Mouse (Mus musculus): ENCODE data around the gene Mb21d2. TPM values are rescaled to one million over a fixed set of nuclear protein-coding genes. Genes with fewer than 3 reads are reported as not detected.

The Mb21d2 gene
- total RNA-seq, 1 experiment from 2014 or later: not detected

DNA sequence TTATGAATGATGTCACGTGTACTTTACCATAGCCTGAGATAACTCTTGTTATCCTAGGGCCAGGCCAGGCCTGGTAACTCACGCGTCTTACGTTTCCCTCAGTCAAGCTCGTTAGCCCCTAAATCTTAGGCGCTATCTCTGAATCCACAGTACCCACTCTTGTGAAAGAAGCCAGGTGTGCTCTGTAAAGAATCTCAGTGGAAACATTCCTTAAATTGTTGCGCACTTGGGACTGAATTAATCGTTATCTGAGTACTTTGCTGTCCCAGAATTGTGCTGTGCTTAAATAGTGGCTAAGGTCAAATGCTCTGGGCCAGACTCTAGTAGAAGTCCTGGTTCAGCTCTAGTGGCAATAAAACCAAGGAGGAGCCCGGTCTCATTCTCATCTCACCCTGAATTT is 60.6 kb downstream of the Mb21d2 start:
- no peak for ATAC-seq (replicated peaks; ENCODE audit: low read depth, poor library complexity, severe bottlenecking)

DNA sequence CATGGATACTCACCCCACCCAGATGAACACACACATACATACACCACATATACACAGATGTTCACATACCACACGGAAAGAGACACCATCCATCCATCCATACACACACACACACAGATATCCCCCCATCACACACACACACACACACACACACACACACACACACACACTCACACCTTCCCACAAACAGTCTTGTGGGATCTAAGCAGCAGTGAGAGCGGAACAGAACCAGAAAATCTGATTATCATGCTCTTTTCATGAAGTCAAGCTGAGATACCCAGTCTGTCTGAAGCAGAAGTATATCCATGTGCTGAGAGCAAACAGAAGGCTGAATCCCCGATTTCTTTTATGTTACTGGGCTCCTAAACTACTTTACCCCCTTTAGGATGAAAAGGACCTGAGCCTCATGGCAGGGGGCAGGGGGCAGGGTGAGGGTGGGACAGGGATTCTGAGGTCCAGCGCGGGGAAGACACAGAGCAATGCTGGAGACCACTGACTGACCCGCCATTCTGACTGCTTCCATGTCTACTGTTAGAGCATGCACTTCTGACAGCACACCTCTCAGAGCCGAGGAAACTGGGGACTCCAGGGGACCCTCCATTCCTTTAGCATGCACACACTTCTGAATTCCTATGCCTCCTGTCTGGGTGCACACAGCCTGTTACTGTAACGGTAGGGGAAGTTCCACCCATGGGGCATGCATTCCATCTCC is 62.7 kb downstream of the Mb21d2 start:
- no peak for ATAC-seq (replicated peaks; ENCODE audit: low read depth, poor library complexity, severe bottlenecking)

DNA sequence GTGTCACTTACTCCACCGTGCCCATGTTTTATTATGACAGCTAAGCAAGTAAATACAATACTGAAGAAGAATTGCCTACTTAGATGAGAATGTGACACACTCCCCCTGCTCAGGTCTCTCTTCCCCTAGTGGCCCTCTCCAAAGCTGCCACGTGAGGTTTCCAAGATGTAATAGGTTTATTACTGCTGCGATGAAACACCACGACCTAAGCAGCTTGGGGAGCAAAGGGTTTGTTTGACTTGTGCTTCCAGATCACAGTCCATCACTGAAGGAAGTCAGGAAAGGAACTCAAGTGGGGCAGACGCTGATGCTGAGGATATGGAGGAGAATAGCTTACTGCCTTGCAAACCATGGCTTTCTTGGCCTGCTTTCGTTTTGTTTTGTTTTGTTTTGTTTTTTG is 65.9 kb downstream of the Mb21d2 start:
- no peak for ATAC-seq (replicated peaks; ENCODE audit: low read depth, poor library complexity, severe bottlenecking)

DNA sequence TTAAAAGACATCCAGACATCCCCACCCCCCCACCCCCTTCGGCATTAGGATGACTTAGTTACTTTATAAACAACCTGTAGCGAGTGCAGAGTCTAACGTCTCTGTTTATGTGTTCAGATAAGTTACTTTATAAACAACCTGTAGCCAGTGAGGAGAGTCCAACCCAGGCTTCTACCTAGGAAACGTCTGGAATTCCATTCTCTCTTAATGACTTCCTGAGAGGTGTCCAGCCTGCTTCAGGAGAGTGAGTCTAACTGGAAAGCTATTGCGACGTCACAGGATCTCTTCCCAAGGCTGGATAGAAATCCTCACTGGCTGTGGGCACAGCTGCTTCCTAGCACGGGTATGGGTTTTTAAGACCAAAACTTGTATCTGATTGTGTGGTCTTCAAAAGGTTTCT is 67.4 kb downstream of the Mb21d2 start:
- ATAC-seq (replicated peaks; ENCODE audit: low read depth, poor library complexity, severe bottlenecking): no peak

DNA sequence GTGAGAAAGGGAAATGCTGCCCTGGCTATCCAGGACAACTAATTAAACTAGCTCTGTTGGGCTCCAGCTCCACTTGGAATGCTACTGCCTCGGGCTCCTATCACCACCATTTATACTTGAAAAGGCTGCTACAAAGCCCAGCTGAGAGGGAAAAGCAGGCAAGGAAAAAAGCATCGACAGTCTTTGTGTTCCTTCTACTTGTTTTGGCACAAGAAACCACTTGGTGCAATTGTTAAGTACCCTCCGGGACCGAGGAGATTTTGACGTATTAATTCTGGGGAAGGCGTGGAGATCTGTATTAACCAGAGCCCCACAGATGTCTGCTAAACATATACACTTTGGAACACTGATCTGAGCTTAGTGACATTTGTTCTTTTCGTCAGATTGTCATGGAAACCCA is 69.8 kb downstream of the Mb21d2 start:
- ATAC-seq (replicated peaks; ENCODE audit: low read depth, poor library complexity, severe bottlenecking): no peak

DNA sequence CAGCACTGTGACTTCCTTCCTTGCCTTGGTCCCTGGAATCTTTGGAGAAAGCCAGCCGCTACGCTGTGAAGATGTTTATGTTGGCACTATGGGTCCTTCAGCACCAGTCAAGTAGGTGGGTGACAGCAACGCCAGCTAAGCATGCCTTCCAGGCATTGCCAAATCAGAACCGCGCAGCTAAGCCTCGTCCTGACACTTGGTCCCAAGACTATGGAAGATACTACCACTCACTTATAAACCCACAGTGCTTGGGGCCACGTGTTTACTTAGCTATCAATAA is 70.5 kb downstream of the Mb21d2 start:
- no peak for ATAC-seq (replicated peaks; ENCODE audit: low read depth, poor library complexity, severe bottlenecking)

DNA sequence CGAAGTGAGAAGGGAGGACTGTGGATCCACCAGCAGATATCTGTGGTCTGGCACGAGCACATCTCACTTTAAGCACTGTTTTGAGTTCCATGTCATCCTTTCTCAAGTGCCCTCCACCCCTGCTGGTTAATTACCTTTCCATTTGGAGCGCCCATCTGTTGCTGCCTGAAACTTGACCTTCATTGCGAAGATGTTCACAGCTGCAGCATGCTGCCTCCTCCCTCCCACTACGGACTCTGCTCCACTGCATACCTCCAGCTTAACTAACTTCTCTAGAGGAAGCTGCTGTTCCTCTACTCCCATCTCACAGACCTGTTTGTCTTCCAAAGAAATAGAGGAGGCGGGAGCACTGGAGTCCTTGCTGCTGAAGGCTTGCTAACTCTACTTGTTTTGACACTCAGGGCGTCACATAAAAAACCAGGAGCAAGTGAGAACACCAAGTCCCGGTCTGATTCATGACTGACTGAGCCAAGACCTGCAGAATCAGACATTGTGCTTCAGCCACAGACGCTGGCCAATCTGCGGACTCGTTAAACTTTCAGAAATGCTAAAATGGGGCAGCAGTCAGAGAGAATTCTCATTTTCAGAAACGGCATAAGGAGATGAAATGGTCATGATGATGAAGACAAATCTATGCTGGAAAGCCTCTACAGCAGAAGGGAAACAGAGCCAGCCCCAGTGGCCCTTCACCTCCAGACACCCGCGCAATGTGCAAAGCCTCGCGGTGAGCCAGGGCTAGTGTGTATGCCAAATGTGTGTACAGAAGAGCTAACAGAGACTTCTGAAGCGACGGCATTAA is 71.1 kb downstream of the Mb21d2 start:
- no peak for ATAC-seq (replicated peaks; ENCODE audit: low read depth, poor library complexity, severe bottlenecking)

DNA sequence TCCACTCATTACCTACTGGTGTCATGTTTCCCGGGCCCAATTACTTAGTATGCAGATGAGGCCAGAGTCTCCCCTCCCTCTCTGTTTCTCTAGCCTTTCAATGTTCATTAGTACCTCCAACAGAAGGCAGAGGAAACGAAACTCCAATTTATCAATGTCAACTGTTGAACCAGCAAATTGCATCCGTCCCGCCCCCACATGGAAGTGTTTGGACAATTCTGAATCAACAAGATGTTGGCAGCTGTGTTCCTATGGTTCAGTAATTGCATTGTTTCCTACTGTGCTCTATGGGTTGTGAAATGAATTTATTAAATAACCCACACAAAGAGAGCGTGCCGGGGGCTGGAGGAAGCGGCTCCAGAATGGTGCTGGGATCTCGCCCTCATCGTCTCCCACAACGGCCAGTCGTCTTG is 78.1 kb downstream of the Mb21d2 start:
- peak; percentile 63; the same call in 1 of the 2 replicates for ATAC-seq (replicated peaks; ENCODE audit: low read depth, poor library complexity, severe bottlenecking)

DNA sequence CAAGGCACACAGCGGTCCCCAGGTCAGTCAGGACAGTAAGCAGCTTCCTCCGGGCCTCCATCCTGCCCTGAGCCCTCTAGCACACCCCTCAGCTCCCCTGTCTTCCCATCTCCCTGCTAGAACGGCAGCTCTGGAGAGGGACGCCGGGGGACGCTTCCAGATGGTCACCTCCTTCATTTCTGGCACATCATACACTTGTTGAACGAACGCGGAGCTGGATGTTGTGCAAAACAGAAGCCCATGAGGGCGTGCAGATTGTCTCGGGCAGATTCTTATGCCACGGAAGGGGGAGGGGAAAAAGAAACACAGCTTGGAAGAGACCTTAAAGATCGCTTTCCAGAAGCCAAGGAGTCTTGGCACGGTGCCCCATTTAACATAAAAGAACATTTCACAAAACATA is 78.6 kb downstream of the Mb21d2 start:
- no peak for ATAC-seq (replicated peaks; ENCODE audit: low read depth, poor library complexity, severe bottlenecking)

DNA sequence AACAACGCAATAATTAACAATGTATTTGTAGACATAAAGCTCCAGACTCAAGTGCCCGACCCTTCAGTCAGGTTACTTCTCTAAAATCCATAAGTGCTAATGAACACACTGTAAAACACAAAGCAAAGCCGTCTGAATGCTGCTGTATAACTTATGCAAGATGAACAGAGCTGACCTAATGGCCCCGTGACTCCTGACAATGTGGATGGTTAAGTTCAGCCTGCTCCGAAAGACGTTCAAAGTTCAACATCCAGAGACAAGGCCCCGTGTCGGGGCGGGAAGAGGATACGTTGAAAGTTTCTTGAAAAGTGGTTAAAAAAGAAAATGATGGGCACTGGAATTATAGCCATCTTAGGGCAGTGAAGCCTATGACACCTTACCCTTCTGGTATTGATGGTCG is 83.3 kb downstream of the Mb21d2 start:
- no peak for ATAC-seq (replicated peaks; ENCODE audit: low read depth, poor library complexity, severe bottlenecking)

DNA sequence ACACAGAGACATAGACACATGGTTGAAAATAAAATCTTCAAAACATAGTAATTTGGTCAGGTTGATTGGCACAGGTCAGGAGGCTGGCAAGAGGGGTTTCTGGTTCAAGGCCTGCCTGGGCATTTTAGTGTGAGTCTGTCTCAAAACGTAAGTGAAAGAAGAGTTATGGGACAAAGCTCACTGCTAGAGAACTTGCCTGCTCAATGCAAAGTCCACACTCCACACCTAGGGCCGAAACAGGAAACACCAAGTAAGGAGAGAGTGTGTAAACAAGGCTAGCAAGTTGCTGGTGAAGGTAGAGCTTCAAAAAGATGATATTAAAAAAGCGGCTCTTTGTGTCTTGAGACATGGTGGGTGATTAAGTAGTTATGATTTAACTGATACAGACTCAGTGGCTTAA is 84.1 kb downstream of the Mb21d2 start:
- ATAC-seq (replicated peaks; ENCODE audit: low read depth, poor library complexity, severe bottlenecking): no peak

DNA sequence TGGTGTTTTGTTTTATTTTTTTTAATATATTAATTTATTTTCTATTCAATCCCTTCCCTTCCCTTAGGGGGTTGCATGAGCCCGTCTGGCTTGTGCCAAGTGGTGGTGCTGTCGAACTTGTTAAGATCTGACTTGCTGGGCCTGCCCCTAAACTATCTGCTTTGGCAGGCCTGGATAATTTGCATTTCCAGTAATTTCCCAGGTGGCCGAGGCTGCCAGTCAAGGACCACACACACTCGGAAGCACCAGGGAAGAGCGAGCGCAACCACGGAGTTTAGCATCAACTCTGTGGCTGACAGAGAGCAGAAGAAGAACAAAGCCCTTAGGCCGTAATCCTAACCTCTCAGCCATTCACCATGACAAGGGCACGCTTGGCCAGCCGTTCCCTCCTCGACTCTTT is 88.4 kb downstream of the Mb21d2 start:
- ATAC-seq (replicated peaks; ENCODE audit: low read depth, poor library complexity, severe bottlenecking): no peak

DNA sequence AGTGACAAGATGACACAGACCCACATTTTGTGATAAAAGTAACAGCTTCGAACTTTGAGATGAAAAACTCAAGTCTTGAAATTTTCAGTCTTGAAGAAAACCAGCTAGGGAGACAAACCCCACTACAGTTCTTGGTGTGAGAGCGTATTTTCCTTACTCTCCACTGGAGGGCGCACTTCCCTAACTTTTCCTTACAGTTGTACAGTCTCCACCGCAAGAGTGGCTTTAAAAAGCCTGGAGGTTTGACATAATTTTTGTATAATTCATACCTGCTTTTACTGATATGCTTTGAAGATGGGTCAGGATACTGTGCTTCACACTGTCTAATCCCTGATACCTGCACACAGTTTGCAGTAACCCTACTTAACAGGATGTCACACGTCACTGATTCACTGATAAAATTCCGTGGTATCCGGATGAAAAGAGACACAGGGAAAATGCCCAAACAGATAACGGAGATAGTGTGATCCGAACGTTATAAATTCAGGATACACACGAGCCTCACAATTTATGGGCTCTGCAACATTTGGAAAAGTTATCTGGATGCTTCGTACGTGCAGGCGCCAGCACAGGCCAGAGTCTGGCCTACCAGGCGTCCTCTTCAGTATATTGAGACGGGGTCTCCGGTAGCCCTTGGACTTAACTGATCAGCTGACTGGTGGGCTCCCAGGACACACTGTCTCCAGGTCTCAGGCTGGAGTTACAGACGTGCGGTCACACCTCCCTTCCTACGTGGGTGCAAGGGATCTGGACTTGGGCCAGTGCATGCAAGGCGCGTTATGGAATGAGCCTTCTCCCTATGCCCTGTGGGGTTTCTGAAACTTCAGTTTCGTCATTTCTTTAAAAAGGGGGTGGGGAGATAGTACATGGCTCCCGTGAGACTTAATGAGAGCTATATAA is 89.1 kb downstream of the Mb21d2 start:
- peak; percentile 82 for ATAC-seq (replicated peaks; ENCODE audit: low read depth, poor library complexity, severe bottlenecking)

DNA sequence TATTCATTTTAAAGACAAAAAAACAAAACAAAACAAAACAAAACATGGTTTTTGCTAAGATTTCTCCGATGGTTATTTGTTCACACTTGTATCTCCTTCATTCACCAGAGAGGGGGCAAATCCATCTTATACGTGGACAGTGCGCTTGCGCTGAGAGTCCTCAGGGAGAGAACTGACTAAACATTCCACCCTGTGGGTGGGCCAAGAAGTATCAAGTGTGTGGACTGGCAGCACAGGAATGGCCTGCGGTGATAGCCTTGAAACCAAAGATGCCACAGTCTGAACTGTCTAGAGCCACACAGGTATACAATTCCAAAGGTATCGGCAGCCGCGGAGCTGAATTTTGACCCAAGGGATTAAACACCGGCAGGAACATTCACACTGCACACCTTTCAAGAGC is 89.9 kb downstream of the Mb21d2 start:
- ATAC-seq (replicated peaks; ENCODE audit: low read depth, poor library complexity, severe bottlenecking): no peak

DNA sequence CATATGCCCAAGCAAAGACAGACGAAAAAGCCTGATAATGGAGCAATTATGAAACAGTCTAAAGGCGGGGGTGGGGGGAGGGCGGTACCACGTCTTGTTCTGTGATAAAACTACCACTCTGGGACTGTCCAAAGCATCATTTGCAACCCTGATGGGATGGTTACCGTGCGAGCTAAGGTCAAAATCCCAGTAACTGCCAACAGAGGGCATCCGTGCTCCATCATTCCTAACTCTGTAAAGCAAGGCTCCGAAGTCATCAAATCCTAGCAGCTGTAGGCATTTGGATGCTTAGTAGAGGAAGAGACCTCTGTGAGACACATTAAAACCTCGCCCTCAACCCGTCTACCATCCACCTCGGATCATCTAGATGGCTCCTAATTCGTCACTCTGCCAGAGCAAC is 91.5 kb downstream of the Mb21d2 start:
- ATAC-seq (replicated peaks; ENCODE audit: low read depth, poor library complexity, severe bottlenecking): peak; percentile 82

DNA sequence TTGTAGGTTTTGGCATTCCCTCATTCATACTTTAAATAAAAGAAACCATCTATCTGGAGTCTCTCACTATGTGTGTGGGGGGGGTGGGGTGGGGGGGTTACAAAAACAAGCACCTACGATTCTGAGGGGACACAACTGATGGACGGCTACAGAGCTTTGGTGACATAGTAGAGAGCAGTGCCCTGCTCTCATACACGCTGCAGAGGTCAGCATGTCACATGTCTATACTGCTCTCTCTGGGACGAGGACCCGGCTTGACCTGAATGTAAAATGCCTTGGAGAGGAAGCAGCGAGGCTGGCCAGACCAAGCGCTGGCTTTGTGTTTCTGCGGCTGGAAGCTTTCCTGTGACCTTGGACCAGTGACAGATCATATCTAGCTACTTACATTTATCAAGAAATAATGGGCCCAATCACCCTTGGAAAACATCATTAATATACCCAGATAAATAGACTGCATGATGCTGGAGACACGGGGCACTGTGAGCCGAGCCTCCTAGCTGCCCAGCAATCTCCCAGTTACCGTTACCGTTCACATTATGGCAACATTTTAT is 97.3 kb downstream of the Mb21d2 start:
- ATAC-seq (replicated peaks; ENCODE audit: low read depth, poor library complexity, severe bottlenecking): no peak

DNA sequence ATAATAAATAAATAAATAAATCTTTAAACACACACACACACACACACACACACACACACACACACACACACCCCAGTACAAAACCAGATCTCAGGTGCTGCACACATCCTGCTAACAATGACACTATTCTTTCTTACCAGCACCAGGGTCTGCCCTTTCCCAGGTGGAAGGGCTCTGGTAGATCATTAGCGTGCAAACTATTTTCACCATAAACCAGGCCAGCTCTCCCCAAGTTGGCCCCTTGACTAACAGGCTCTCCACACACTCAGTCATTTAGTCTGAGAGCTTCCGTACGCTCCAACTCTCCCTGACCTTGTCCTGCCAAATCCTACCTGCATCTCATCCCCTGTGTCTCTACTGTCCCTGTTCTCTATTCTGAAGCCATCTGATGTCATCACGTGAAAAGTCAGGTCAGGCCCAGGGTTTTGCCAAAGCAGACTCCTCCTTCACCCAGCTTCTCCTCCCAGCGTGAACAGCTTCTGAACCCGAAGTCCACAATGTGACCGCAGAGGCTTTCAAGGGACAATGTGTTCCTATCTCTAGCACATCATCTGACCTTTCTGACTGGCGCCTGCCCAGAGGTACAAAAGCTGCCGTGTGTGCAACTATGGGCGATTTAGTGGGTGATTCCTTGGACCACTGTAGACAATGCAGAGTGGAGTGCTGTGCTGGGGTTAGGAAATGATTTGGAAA is 100.1 kb downstream of the Mb21d2 start:
- ATAC-seq (replicated peaks; ENCODE audit: low read depth, poor library complexity, severe bottlenecking): no peak

DNA sequence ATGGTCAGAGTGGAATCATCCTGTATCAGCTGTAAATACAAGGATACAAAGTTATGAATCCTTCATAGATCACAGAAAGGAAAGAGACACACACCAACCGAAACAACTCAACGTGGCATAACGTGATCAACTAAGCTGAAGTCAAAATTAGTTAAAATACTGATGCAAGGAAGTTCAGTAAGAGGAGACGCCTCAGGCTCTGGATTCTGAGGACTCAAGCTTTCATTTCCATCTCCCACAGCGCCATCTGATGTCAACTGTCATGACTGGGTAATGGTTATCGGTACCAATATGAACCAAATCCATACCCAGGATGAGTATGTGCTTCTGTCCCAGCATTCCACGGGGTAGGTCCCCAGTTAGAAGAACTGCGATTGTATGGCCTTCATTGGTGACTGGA is 104.7 kb downstream of the Mb21d2 start:
- ATAC-seq (replicated peaks; ENCODE audit: low read depth, poor library complexity, severe bottlenecking): no peak

DNA sequence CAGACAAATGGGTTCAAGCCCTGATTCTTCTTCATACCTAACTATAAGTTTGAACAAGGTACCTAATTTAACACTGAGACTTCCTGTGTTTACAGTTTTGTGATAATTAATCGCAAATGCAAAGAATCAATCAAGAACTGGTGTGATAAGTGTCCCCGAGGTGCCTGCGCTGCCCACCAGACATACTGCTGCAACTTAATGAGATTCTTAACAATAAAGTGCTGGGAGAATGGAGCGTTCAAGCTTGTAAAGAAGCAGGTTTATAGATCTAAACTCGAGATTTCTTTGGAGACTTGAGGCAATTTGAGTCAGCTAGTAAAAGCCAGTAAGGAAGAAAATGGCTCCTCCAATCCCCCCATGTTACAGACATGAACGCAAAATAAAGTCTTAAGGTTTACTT is 107.7 kb downstream of the Mb21d2 start:
- ATAC-seq (replicated peaks; ENCODE audit: low read depth, poor library complexity, severe bottlenecking): no peak

DNA sequence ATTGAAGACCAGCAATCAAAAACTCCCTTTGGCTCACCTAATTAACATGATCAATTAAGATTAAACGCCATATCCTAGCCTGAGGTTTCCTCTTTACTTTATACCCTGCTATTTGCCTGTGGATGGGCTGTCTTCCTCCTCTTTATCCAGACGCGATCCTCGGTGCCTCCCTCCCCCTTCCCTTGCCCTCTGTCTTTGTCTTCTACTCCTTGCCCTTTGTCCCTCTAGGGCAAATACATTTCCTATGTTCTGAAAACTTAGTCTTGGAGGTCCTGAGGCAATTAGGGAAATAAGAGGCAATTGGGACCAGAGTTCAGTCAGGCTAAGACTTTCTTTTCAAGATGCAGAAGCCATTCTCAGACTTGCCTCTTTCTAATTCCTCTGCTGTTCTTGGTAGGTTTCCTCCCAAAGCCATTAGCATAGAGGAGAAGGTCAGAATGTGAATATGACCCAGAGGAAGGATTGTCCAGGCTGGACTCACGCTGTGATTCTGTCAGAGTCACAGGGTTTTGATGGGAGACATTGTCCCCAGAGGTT is 110.7 kb downstream of the Mb21d2 start:
- no peak for ATAC-seq (replicated peaks; ENCODE audit: low read depth, poor library complexity, severe bottlenecking)
